Mouse (Mus musculus): ENCODE measurements at regions not wholly inside any gene's neighbourhood (a gene's known extent, or its start where the extent isn't known, plus 50 kb on each side); places are given as distances from the start of the nearest gene placed in this dataset.

- Histone ChIP-seq H3K9me3 (no peaks in the 10 kb centered on the region), H3K27me3 (replicated peaks) (peaks cover 17% of the 10 kb centered on the region), H3K9ac (no peak overlapping the region), H3K36me3 (replicated peaks) (no peaks in the 10 kb centered on the region), H3K4me1 (peaks cover 15% of the 10 kb centered on the region), H3K4me3 (no peak overlapping the region), H3K4me2 (no peak overlapping the region), H3K27ac (no peak overlapping the region)
- WGBS, result 98% methylated on average over 4 of the region's 4 CpGs
- ATAC-seq (replicated peaks), result no peak
Measured at GRCm38 (mm10) chr3:52403032-52403431, 134.9 kb downstream of the Foxo1 start.

All from midbrain, embryonic 15.5 days (tissue).